10 mouse cellular contexts compared by ENCODE assay signal in genomic region chr1:89547525-89548504, GRCm38 (mm10).
DNase-seq lines count a peak whose midpoint lies in the region; ATAC-seq and TF ChIP-seq lines count a peak whose summit lies in the region.
"Had no signal": no experiment of that assay in that cellular context is flagged by ENCODE, and none has a peak within 500 bp of the region (broad histone marks: within the 10 kb centered on the region; RNA-seq: fewer than 3 reads in every experiment).

No protein-coding gene starts in this region.

- H3K27me3 ChIP-seq in limb, embryonic 13.5 days = no peaks in the 10 kb centered on the region

- in situ Hi-C loops in ES-E14 (cut with MboI; ENCODE audit: low sequenced_read_pairs in 2 of 2, unreplicated experiment in 2 of 2) = no loop called here

- H3K9ac ChIP-seq in ES-E14 (ENCODE audit: insufficient read depth, low read depth, low read length, poor library complexity, severe bottlenecking) = peak overlapping the region; percentile 25; the same call in 1 of the 2 replicates
- H3K9ac ChIP-seq in limb, embryonic 13.5 days = peak overlapping the region; percentile 43

- ATAC-seq in limb, embryonic 13.5 days (ENCODE audit: low FRiP score, low read depth) = 0 out of 2 replicates have a peak, but pooled peaks have one; percentile 51

- H3K4me2 ChIP-seq in limb, embryonic 13.5 days (replicated peaks) = no peak overlapping the region; the same call in 1 of the 2 replicates

- H3K4me1 ChIP-seq in ES-E14 (ENCODE audit: control insufficient read depth in 2 of 2, insufficient read depth in 2 of 2, low read length in 2 of 2, poor library complexity in 1 of 2) = peaks cover 0 to 11% of the 10 kb centered on the region in 2 experiments; a peak in 1 of 4 replicates
- peaks cover 46% of the 10 kb centered on the region for H3K4me1 ChIP-seq in limb, embryonic 13.5 days

- H3K4me3 ChIP-seq in ES-E14 (ENCODE audit: insufficient read depth in 1 of 2, low read depth in 1 of 2, low read length in 2 of 2, poor library complexity in 1 of 2, severe bottlenecking in 1 of 2) = no peak overlapping the region
- H3K4me3 ChIP-seq in limb, embryonic 13.5 days = no peak overlapping the region

- H3K36me3 ChIP-seq in ES-E14 (ENCODE audit: control insufficient read depth, insufficient read depth, low read length, poor library complexity, severe bottlenecking) = no peaks in the 10 kb centered on the region
- no peaks in the 10 kb centered on the region for H3K36me3 ChIP-seq in limb, embryonic 13.5 days

- no peak overlapping the region; the same call in 1 of the 2 replicates for H3K27ac ChIP-seq in ES-E14 (ENCODE audit: insufficient read depth, low read depth, low read length, poor library complexity, severe bottlenecking)
- peak overlapping the region; percentile 61 for H3K27ac ChIP-seq in limb, embryonic 13.5 days

- no peaks in the 10 kb centered on the region for H3K9me3 ChIP-seq in ES-E14 (ENCODE audit: control insufficient read depth, insufficient read depth, low read depth, low read length)
- no peaks in the 10 kb centered on the region for H3K9me3 ChIP-seq in limb, embryonic 13.5 days

- DNase-seq in cerebellum, postnatal 25 days = peak; percentile 42 to 48
- DNase-seq in cerebellum, adult 11-12 months = no peak
- no peak for DNase-seq in ES-E14 (ENCODE audit: low read depth, low spot score)
- peak; percentile 57 for DNase-seq in embryo, embryonic 11 days
- no peak for DNase-seq in spleen, adult 18-20 months
- DNase-seq in thymus, postnatal 36 days = no peak
- no peak for DNase-seq in left cerebral cortex, postnatal 36 days (ENCODE audit: low spot score in 2 of 2)
- DNase-seq: cerebellum, adult 8-10 months; kidney, adult 9 months had no signal

- intact Hi-C loops in left cerebral cortex, postnatal 36 days (cut with DNase I) = no loop called here

- 39% methylated on average over 18 of the region's 18 CpGs for WGBS in limb, embryonic 13.5 days

TF ChIP-seq in ES-E14, 5 proteins besides CTCF, POLR2A, EP300 and RAD21:
- TF ChIP-seq CHD2 (IDR thresholded peaks at IDR 0.05; ENCODE audit: low read depth, low read length) (no peak), ZNF384 (IDR thresholded peaks at IDR 0.05; ENCODE audit: low read depth, low read length) (no peak)
TF ChIP-seq in ES-E14: peak in this region for 0.

Comparison
In these comparisons a context has a peak if more than half of its experiments do, and no peak if none do; other contexts are left out.
1. DNase-seq: peak in cerebellum, postnatal 25 days (2 of 2) and embryo, embryonic 11 days (single experiment); none in cerebellum, adult 11-12 months (single experiment), ES-E14 (single experiment), spleen, adult 18-20 months (0 of 2), thymus, postnatal 36 days (0 of 2) and left cerebral cortex, postnatal 36 days (0 of 2).